Mouse (Mus musculus): ENCODE measurements at regions not wholly inside any gene's neighbourhood (a gene's known extent, or its start where the extent isn't known, plus 50 kb on each side); places are given as distances from the start of the nearest gene placed in this dataset.

DNA sequence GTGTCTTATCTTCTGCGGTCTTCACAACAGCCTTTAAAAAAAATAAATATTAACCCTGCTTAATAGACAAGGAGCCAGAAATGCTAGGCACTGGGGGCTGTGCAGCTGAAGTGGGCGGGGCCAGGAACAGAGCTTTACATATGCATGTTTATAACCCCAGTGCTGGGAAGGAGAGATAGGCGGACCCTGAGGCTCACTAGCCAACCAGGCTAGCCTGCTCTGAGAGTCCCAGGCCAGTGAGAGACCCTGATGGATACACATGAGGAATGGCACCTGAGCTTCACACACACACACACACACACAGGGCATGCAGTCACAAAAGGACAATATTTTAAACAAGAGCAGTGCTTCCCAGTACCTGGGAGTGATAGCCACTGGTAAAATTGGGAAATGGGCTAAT lies 54.1 kb upstream of the Plet1 start:
- WGBS: 65% methylated on average over 3 of the region's 3 CpGs
- H3K27ac ChIP-seq (ENCODE audit: control insufficient read depth, insufficient read depth, low read depth, low read length, poor library complexity): no peak overlapping the region
- H3K4me1 ChIP-seq (ENCODE audit: control insufficient read depth, insufficient read depth, low read length): peaks cover 2% of the 10 kb centered on the region; the same call in 1 of the 2 replicates
- H3K4me3 ChIP-seq (replicated peaks; ENCODE audit: control insufficient read depth, low read depth, low read length): no peak overlapping the region
- no peak for TF ChIP-seq POLR2A (IDR thresholded peaks at IDR 0.05; ENCODE audit: borderline replicate concordance, control insufficient read depth, low read depth, low read length)
- TF ChIP-seq CTCF (IDR thresholded peaks at IDR 0.05; ENCODE audit: control insufficient read depth, insufficient read depth, low read length): no peak

- H3K4me3 ChIP-seq (replicated peaks; ENCODE audit: control insufficient read depth, low read depth, low read length): no peak overlapping the region
- H3K27ac ChIP-seq (ENCODE audit: control insufficient read depth, insufficient read depth, low read depth, low read length, poor library complexity): no peak overlapping the region
- H3K4me1 ChIP-seq (ENCODE audit: control insufficient read depth, insufficient read depth, low read length): peaks cover 2% of the 10 kb centered on the region; the same call in 1 of the 2 replicates
- 33% methylated on average over 2 of the region's 2 CpGs for WGBS
- no peak for TF ChIP-seq CTCF (IDR thresholded peaks at IDR 0.05; ENCODE audit: control insufficient read depth, insufficient read depth, low read length)
- no peak for TF ChIP-seq POLR2A (IDR thresholded peaks at IDR 0.05; ENCODE audit: borderline replicate concordance, control insufficient read depth, low read depth, low read length)
Measured at GRCm38 (mm10) chr9:50440689-50441088, 53.6 kb upstream of the Plet1 start.

DNA sequence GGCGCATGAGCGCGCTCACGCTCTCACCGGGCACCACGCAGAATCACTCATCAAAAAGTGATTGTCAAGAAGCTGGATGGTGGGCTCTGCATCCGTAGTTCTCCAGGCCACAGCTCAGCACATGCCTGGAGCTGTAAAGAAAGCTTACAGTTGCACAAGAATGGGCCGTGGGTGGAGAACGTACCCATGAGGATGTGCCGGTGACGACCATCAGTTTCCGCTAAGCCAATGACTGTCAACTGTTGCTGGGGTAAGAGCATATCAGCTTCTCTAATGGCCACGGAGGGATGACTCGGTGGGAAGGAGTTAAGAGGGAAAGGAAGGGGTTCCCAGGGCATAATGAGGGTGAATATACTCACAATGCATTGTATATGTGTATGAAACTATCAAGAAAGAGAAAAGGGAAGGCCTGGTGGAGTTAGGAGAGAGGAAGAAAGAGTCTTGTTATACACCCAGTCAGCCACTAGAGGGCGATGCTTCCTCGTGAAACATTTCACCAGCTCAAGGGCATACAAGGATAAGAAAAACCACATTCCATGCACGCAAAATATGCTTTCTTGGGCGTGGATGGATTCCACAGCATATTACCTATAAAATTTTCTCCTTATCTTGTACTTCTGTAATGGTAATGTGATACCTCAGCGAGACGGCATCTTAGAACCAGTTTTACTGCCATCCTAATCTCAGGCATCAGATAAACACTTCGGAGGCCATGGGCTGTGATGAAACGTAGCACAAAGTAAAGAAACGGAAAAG lies 50.4 kb upstream of the Plet1 start:
- TF ChIP-seq CTCF (IDR thresholded peaks at IDR 0.05; ENCODE audit: control insufficient read depth, insufficient read depth, low read length) (peak; percentile 53), POLR2A (IDR thresholded peaks at IDR 0.05; ENCODE audit: borderline replicate concordance, control insufficient read depth, low read depth, low read length) (no peak)
- no peak overlapping the region for H3K4me3 ChIP-seq (replicated peaks; ENCODE audit: control insufficient read depth, low read depth, low read length)
- WGBS: 46% methylated on average over 23 of the region's 23 CpGs
- H3K4me1 ChIP-seq (ENCODE audit: control insufficient read depth, insufficient read depth, low read length): peaks cover 2% of the 10 kb centered on the region; the same call in 1 of the 2 replicates
- no peak overlapping the region for H3K27ac ChIP-seq (ENCODE audit: control insufficient read depth, insufficient read depth, low read depth, low read length, poor library complexity)

Data from bone marrow, adult 2 months (tissue).